Mouse (Mus musculus) G1E (cell line): ENCODE data around the gene Elk4. TPM values are rescaled to one million over a fixed set of nuclear protein-coding genes. Genes with fewer than 3 reads are reported as not detected.

Experiments used
- ATAC-seq: 2 replicates; pipeline ENCODE4 v1.8.0; 2016; ENCODE audit warnings: mild to moderate bottlenecking; ENCODE audit not compliant: insufficient number of reproducible peaks, poor library complexity, low FRiP score, severe bottlenecking; ENCODE audit errors: extremely low read depth
- DNase-seq: peaks from one replicate; pipeline ENCODE4 v3.0.0; 2012; ENCODE audit warnings: low spot score
- H3K27me3 ChIP-seq: 2 replicates; pipeline ENCODE4 v1.6.1; 2012; ENCODE audit warnings: mild to moderate bottlenecking, low read length, inconsistent platforms; ENCODE audit not compliant: insufficient read depth
- H3K36me3 ChIP-seq: replicated peaks from 2 replicates; pipeline ENCODE3; 2012; ENCODE audit warnings: mild to moderate bottlenecking, inconsistent platforms
- H3K4me1 ChIP-seq: 2 replicates; pipeline ENCODE4 v1.6.1; 2012; ENCODE audit warnings: low read depth, low read length, inconsistent platforms, mixed read lengths; ENCODE audit not compliant: insufficient read depth
- H3K4me3 ChIP-seq: 2 replicates; pipeline ENCODE4 v1.5.1; 2012; ENCODE audit warnings: low read depth, mild to moderate bottlenecking, inconsistent platforms, low read length, moderate library complexity, mixed read lengths
- H3K9me3 ChIP-seq: replicated peaks from 2 replicates; pipeline ENCODE4 v1.6.1; 2012; ENCODE audit warnings: inconsistent platforms
- CTCF ChIP-seq: IDR thresholded peaks from 2 replicates; pipeline ENCODE4 v1.5.1; 2012; ENCODE audit warnings: low read depth, low read length, inconsistent platforms, mixed read lengths
- GATA1 ChIP-seq: IDR thresholded peaks from 2 replicates; pipeline ENCODE4 v1.6.1; 2012; ENCODE audit warnings: borderline replicate concordance, low read length, inconsistent platforms, mixed read lengths
- GATA2 ChIP-seq: IDR thresholded peaks from 2 replicates; pipeline ENCODE4 v1.6.1; 2012; ENCODE audit warnings: low read depth, low read length, inconsistent platforms, borderline replicate concordance
- POLR2AphosphoS5 ChIP-seq: IDR thresholded peaks from 2 replicates; pipeline ENCODE4 v1.6.1; 2012; ENCODE audit warnings: low read depth, low read length, inconsistent platforms; ENCODE audit not compliant: insufficient replicate concordance
- TAL1 ChIP-seq: conservative IDR thresholded peaks from 2 replicates; pipeline ENCODE4 v1.6.1; 2012; ENCODE audit warnings: low read depth, low read length, inconsistent platforms, mixed read lengths
- polyA plus RNA-seq: library from polyadenylated mRNA; stranded (reverse); fragments of >175 nt; gene quantifications from 2 replicates; pipeline ENCODE4 v1.2.3, GENCODE M21; 2012
- total RNA-seq, 2 experiments: library from RNA; stranded (forward) in 1 of 2; stranded (reverse) in 1 of 2; fragments of 200-1000 nt in 1 of 2; fragments of >200 nt in 1 of 2; fragmentation: Nextera tagmentation in 1 of 2; gene quantifications; 2 replicates each; pipeline ENCODE4 v1.2.3; 2014 to 2017

Elk4 gene
- total and polyA plus RNA-seq, 3 experiments: 5.1 to 166 (median 83.2) TPM

- no peak for ATAC-seq
- peaks cover 94% of the 10 kb centered on the region for H3K36me3 ChIP-seq
- TF ChIP-seq POLR2AphosphoS5: no peak
- TF ChIP-seq GATA2: no peak
- TF ChIP-seq GATA1: no peak
- TF ChIP-seq CTCF: no peak
- no peak for TF ChIP-seq TAL1
Observed at GRCm38 (mm10) chr1:132019876-132020275, 12.5 kb downstream of the Elk4 start.

GRCm38 (mm10) chr1:132022107-132022506 lies 14.7 kb downstream of the Elk4 start:
- H3K4me3 ChIP-seq: no peak overlapping the region
- H3K4me1 ChIP-seq: 0 out of 2 replicates have a peak, but pooled peaks cover 4% of the 10 kb centered on the region
- peaks cover 95% of the 10 kb centered on the region for H3K36me3 ChIP-seq
- no peaks in the 10 kb centered on the region for H3K9me3 ChIP-seq
- H3K27me3 ChIP-seq: no peaks in the 10 kb centered on the region
- TF ChIP-seq GATA2 (no peak), POLR2AphosphoS5 (no peak), GATA1 (no peak), CTCF (no peak), TAL1 (no peak)
- ATAC-seq (no peak), DNase-seq (no peak)

More at GRCm38 (mm10) chr1:132019876-132020275, 12.5 kb downstream of the Elk4 start:
- Histone ChIP-seq H3K4me1 (no peaks in the 10 kb centered on the region), H3K9me3 (no peaks in the 10 kb centered on the region), H3K4me3 (no peak overlapping the region), H3K27me3 (no peaks in the 10 kb centered on the region)
- DNase-seq: no peak

GRCm38 (mm10) chr1:132026925-132027646 lies 19.7 kb downstream of the Elk4 start:
- Histone ChIP-seq H3K36me3 (peaks cover 95% of the 10 kb centered on the region), H3K4me1 (0 out of 2 replicates have a peak, but pooled peaks cover 4% of the 10 kb centered on the region), H3K4me3 (no peak overlapping the region), H3K9me3 (no peaks in the 10 kb centered on the region), H3K27me3 (no peaks in the 10 kb centered on the region)
- DNase-seq: no peak
- ATAC-seq: no peak
- TF ChIP-seq GATA1 (no peak), GATA2 (no peak), TAL1 (no peak), CTCF (no peak), POLR2AphosphoS5 (no peak)

GRCm38 (mm10) chr1:132027978-132028377 lies 20.6 kb downstream of the Elk4 start:
- Histone ChIP-seq H3K4me1 (0 out of 2 replicates have a peak, but pooled peaks cover 4% of the 10 kb centered on the region), H3K9me3 (no peaks in the 10 kb centered on the region), H3K36me3 (peaks cover 96% of the 10 kb centered on the region), H3K27me3 (no peaks in the 10 kb centered on the region), H3K4me3 (no peak overlapping the region)
- ATAC-seq: no peak
- TF ChIP-seq GATA1 (no peak), GATA2 (no peak)
- no peak for DNase-seq

GRCm38 (mm10) chr1:132028413-132028812 lies 21.0 kb downstream of the Elk4 start:
- Histone ChIP-seq H3K36me3 (peaks cover 96% of the 10 kb centered on the region), H3K4me1 (0 out of 2 replicates have a peak, but pooled peaks cover 4% of the 10 kb centered on the region), H3K4me3 (no peak overlapping the region), H3K27me3 (no peaks in the 10 kb centered on the region), H3K9me3 (no peaks in the 10 kb centered on the region)
- ATAC-seq (no peak), DNase-seq (no peak)
- TF ChIP-seq POLR2AphosphoS5: no peak
- no peak for TF ChIP-seq GATA1
- TF ChIP-seq TAL1: no peak
- TF ChIP-seq GATA2: no peak
- TF ChIP-seq CTCF: no peak

GRCm38 (mm10) chr1:132030574-132030973 lies 23.2 kb downstream of the Elk4 start:
- no peak for TF ChIP-seq GATA2
- TF ChIP-seq GATA1: no peak
- TF ChIP-seq CTCF: no peak
- no peak for TF ChIP-seq POLR2AphosphoS5
- TF ChIP-seq TAL1: no peak
- H3K9me3 ChIP-seq: no peaks in the 10 kb centered on the region
- DNase-seq: no peak
- peaks cover 96% of the 10 kb centered on the region for H3K36me3 ChIP-seq
- 0 out of 2 replicates have a peak, but pooled peaks cover 4% of the 10 kb centered on the region for H3K4me1 ChIP-seq
- H3K4me3 ChIP-seq: no peak overlapping the region
- ATAC-seq: no peak
- no peaks in the 10 kb centered on the region for H3K27me3 ChIP-seq
